Mouse (Mus musculus): ENCODE results near the gene Dbt. TPM values are rescaled to one million over a fixed set of nuclear protein-coding genes. Genes with fewer than 3 reads are reported as not detected.
"Not testable (repeated sequence)": the region's sequence is repeated elsewhere in the genome, so short reads cannot be mapped to it uniquely, and the experiment has no call there.

Gene Dbt
- polyA plus RNA-seq, 2 experiments from 2014 or later: 9.2 to 15.2 TPM

DNA sequence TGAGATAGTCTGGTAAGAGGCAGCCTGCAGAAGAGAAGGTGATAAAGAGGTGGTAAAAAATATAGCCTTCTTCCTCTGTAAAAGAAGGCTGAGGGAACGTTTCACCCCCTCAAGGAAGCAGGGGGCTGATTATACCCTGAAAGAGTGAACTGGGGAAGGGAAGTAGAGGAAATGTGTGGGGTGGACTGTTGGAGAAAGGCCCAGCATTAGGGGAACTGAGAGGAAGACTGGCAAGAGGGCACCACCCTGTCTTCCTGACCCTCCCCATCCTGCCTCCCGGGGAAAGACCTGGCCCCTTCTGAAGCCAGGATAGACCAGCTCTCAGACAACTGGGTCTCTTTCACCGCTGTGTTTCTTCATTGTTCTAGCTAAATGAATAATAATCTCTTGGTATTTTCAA, 29.7 kb downstream of the Dbt start:
- no peak for ATAC-seq

DNA sequence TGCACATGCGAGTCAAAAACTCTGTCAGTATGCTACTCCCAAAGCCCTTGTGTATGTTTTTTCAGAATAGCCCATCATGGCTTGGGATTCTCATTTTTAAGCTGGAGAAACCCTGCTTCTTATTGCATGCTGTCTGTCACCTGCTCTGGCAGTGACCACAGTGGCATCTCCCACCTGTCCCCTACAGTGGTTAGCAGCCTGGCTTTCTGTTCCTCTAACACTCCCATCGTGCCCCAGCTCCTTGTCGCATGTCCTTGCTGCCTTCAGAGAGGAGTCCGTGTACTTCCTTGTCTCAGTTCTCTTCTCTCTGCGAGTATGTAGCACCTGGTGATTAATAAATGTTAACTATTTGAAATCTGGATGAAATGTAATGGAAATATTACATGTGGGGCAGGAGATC, 34.6 kb downstream of the Dbt start:
- no peak for ATAC-seq

DNA sequence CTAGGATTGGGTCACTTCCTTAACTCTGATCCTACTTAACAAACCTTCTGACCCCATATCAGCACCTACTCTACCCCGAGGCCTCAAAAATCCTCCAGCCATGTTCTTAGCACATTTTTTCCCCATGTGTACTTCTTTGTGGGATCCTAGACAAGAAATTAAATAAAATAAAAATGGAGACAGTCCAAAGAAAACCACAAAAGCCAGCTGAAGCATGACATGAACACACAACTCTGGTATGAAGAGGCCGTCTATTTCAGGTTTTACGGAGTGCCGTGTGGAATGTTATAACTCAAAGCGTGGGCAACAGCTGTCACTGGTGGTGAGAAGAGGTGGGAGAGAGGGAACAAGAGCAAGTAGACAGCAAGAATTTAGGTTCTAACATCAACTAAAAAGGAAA, 38.5 kb downstream of the Dbt start:
- no peak for ATAC-seq

DNA sequence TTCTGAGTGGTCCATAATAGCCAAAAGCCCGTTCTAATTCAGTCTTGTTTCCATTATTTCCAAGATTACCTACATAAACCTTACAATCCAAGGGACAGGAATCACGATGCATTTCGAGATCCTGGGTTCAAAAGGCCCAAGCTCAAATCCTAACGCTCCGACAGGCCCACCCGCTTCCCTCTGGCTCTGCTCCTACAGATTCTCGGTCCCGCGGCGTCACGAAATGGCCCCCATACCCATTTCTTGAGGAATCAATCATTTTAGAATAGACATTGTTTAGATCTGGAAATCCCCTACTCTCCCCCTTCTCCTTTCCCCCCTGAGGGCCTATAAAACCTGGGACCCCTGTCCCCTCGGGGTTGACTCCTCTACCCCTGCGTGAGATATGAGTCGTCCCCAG, 48.4 kb downstream of the Dbt start:
- ATAC-seq: not testable (repeated sequence)

DNA sequence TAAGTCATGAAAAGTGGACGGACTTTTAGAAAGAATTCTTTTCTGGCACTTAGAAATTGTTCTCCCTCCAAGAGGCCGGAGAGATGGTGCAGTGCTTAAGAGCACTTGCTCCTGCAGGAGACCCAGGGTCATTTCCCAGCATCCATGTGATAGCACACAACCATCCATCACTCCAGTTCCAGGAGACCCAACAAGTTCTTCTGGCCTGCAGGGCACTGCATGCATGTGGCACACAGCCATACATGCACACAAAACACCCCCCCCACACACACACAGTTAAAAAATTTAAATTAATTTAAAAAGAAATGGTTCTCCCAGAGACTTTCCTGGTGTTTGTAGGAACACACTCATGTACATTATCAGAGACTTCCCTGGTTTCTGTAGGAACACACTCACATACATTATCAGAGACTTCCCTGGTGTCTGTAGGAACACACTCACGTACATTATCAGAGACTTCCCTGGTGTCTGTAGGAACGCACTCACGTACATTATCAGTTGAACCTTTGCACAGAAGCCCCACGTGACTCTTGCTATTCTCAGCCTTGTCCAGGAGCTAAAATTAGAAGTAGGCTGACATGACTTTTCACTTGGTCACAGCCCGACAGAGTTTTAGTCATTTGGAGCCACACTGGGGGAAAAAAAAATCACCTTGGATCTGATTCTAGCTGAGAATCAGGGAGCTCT, 49.7 kb downstream of the Dbt start, which contains the start of gene Lrrc39:
Gene Lrrc39, plus strand, starts transcription at position 566 of the 687 bp plus-strand sequence.
- ATAC-seq: no peak

DNA sequence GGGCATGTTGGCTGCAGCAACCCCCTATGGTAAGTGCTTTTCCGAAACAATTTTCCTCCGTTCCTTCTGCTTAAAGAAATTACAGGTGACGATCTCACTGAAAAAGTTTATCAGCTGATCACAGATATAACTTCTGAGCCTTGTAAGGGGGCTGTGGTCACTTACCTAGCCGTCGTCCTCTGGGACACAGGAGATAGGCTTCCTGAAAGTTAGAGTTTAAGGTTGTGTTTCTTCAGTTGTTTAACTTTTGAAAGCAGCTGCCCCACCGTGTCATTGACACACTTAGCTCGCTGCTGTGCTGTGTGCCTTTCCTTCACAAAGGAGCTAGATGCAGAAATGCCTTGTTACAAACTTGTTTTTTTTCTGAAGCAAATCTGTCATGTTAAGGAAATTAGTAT, 50.2 kb downstream of the Dbt start:
- ATAC-seq: no peak

DNA sequence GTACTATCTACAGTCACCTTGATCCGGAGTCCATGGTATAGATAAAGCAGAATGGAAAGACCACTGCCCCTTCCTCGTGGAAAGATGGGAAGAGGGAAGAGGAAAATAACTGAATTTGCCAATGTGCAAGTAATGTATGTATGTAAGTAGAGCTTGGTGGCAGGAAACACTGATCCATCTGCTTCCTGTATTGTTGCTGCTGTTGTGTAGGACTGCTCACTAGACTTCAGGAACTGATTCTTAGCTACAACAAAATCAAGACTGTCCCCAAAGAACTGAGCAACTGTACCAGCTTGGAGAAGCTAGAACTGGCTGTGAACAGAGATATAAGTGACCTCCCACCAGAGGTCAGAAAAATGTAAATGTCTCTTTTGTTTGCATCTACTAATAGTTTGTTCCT, 57.8 kb downstream of the Dbt start:
- ATAC-seq: no peak

DNA sequence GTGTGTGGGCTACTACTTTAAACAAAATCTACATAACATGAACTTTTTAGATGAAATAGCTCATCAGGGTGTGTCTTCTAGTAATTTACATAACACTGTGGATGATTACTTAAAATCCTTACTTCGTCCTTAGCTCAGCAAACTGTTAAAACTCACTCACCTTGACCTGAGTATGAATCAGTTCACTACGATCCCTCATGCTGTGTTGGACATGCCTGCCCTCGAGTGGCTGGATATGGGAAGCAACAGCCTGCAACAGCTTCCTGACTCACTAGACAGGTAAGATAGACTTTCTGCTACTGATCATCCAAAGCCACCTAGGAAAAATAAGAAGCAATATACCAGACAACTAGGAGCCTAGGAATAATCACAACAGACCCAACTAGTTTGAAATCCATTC, 64.4 kb downstream of the Dbt start:
- ATAC-seq: no peak

DNA sequence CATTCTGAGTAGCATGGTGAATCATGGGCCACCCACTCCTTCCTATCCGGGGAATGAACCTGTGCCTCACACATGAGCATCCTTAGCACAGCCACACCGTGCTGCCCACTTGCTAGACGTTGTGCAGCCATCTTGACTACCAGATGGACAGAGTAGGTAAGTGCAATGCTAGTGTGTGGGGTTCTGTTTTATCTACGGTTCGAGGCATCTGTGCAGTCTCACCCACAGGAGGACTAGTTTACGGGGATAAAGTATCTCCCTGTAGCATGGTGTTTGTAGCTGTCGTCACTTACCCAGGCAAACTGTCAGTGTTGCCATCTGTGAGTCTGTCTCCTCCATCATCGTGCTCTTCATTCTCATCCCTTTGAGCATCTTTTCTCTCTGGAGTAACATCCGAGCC, 69.3 kb downstream of the Dbt start:
- no peak for ATAC-seq

DNA sequence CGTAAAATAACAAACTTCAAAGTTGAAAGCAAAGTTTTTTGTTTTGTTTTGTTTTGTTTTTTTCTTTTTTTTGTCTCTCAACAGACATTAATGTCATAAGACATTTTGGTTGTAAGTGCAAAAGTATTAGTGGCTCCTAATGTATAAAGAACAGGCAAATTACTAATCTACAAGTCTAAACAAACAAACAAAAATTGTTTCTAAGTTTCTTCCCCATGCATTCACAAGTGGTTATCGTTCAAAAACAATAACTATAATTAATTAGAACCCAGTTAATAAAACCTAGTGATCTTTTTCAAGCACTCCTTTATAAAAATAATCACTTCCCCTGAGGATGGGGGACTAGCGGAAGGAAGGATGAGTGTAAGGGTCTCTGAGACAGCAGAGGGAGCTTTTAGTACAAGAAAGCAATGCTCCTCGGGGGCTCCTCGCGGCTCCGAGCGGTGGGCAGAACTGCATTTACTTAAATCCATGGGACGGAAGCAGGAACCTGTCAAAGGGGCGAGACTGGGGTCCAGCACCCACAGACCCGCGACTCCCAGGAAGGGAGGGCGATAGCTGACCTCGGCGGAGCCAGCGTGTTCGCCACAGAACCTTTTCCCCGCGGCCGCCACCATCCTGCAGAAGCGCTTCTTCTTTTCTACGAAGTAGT, 81.3 kb downstream of the Dbt start:
- ATAC-seq: peak; percentile 25

DNA sequence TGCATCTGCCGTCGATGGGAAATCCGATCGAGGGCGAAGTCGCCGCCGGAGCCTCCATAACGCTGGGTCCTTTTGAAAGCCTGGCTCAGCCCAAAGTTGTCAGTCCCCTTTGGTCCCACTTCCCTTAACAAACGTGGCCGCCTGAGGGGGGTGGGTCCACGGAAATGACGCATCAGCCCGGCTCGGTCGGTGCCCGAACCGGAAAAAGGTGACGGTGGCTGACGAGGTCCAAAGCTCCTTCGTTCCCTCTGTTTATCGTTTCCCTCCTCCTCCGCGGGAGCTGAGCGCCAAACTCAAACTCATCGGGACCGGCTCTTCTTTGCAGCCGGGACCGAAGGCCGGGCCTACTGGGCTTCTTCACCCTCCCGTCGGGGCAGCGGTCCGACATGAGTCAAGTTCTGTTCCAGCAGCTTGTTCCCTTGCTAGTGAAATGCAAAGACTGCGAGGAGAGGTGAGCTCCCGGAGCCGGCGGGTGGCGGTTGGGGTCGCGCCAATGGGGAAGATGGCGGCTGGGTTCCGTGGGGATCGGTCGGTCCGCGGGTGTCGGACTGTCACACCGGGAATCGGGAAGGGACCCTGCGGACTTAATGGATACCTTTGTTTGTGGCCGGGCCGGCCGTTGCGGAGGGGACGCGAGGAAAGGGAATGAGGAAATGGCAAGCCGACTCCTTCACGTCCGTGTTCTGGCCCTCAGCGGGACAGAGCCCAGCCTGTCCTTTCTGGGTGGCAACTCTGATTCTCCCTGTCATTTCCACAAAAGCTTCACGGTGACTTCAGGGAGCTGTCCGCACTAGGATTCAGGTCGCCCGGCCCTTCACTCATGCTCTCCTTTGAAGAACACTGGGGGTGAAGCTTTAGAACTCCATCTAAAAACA, 82.1 kb downstream of the Dbt start, which contains the start of gene Sass6:
Gene Sass6, plus strand, starts transcription at position 255 of the 875 bp plus-strand sequence.
- peak; percentile 97 for ATAC-seq

DNA sequence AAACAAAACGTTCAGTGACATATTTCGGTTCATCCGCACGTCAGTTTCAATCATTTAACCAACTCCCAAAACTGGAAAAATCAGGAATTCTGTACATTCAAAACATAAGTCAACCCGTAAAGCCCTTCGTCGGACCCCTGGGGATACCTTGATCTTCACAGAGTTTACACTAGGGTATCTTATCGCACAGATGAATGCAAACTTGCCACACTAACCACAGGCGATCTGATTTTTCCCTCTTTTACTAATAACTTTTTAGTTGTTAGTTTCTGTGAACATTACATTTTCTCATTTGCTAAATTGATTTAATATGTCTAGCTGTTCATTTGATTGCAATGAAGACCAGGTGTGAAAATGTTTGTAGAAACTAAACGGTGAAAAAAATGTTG, 82.7 kb downstream of the Dbt start:
- no peak for ATAC-seq

Other genes starting within 250 kb of the Dbt start
- gene Cdc14a, start 89.0 kb upstream of the Dbt start, polyA plus RNA-seq (2017; shearing (Covaris generic)): 10 to 100 TPM; 12.0 to 12.1 TPM
- 10 to 100 TPM; 23.5 to 28.4 TPM for gene Rtca, start 4.9 kb upstream of the Dbt start, polyA plus RNA-seq (2017; shearing (Covaris generic))
- gene Lrrc39, start 49.9 kb downstream of the Dbt start, polyA plus RNA-seq (2017; shearing (Covaris generic)): 1 to 10 TPM in 1 of 2 experiments, under 1 TPM in 1; 0.82 to 1.2 TPM
- gene Sass6, start 81.9 kb downstream of the Dbt start, polyA plus RNA-seq (2017; shearing (Covaris generic)): 10 to 100 TPM; 11.0 to 12.8 TPM
- gene Trmt13, start 101.5 kb downstream of the Dbt start, polyA plus RNA-seq (2017; shearing (Covaris generic)): 10 to 100 TPM; 31.3 TPM
- gene Mfsd14a, start 149.6 kb downstream of the Dbt start, polyA plus RNA-seq (2017; shearing (Covaris generic)): 10 to 100 TPM; 85.1 to 91.0 TPM
- not detected for gene Gm43191, start 168.2 kb downstream of the Dbt start, polyA plus RNA-seq (2017; shearing (Covaris generic))
- 1 to 10 TPM; 5.4 to 7.7 TPM for gene Slc35a3, start 199.8 kb downstream of the Dbt start, polyA plus RNA-seq (2017; shearing (Covaris generic))

All from activated CD4-positive, CD25-positive, alpha-beta regulatory T cell, adult 4 months (primary cell).